Mouse (Mus musculus) C2C12 (cell line): ENCODE data around the gene Ube2ql1.

ENCODE experiments used
- CEBPB ChIP-seq: IDR thresholded peaks from one replicate; pipeline ENCODE4 v1.6.1; 2011; ENCODE audit warnings: low read depth, mild to moderate bottlenecking, control low read depth, moderate library complexity
- CTCF ChIP-seq: IDR thresholded peaks from one replicate; pipeline ENCODE4 v1.5.1; 2011; ENCODE audit not compliant: control insufficient read depth, insufficient read depth, insufficient read length
- MAX ChIP-seq: IDR thresholded peaks from one replicate; pipeline ENCODE4 v1.6.1; 2011; ENCODE audit warnings: mild to moderate bottlenecking, control low read depth
- MYOG ChIP-seq: IDR thresholded peaks from one replicate; pipeline ENCODE4 v1.6.1; 2011; ENCODE audit not compliant: control insufficient read depth, insufficient read length; ENCODE audit errors: extremely low read depth

DNA sequence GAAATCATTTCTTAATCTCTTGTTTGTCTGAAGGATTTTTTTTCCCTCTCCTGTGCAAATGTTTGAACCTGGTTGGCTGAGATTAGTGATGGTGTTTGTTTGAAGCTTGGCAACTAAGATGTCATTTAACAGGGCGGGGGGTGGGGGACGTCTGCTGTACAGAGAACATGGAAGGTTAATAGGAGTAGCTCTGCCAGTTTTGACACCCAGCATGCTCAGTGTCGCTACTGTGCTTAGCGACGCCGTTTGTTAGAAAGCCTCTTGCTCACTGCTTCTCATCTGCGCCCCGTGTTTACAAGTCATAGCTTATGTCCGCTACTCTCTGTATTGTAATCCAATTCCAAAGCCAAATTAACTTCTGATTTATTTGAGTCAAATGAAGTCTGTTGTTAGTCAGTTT is 25.0 kb upstream of the Ube2ql1 start:
- no peak for TF ChIP-seq CTCF
- no peak for TF ChIP-seq MYOG
- no peak for TF ChIP-seq MAX
- no peak for TF ChIP-seq CEBPB
